ENCODE assay signal across 8 mouse cellular contexts in the genomic region with DNA sequence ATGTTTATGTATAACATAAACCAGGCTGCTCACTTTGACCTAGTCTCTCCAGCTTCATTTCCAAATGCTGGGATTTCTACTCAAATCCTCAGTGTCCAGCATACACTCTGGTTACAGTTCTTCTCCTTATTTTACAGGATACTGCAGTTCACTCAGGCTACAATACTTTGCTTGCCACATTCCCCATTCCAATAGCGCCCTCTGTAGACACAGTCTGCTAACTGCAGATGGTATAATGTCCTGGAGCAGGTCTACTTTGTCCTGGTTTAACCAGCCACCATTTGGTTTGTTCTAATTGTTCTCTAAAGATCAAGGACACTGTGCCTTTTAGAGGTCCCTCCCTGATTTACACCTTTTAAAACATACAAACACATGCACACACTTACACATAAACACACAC. TPM values are rescaled to one million over a fixed set of nuclear protein-coding genes. Genes with fewer than 3 reads are reported as not detected.
A peak's percentile ranks its signal among the peaks of the same experiment; 100 is the strongest.
DNase-seq lines count a peak whose midpoint lies in the region; ATAC-seq and TF ChIP-seq lines count a peak whose summit lies in the region.

No protein-coding gene starts in this region.

- no peak for TF ChIP-seq POLR2A in heart, adult 2 months (IDR thresholded peaks at IDR 0.05; ENCODE audit: insufficient read depth, low read depth, low read length)

- no peaks in the 10 kb centered on the region for H3K4me1 ChIP-seq in heart, adult 2 months (ENCODE audit: control insufficient read depth, insufficient read depth, low read length)
- no peaks in the 10 kb centered on the region for H3K4me1 ChIP-seq in midbrain, embryonic 14.5 days (ENCODE audit: control insufficient read depth, insufficient read depth, low read length)
- no peaks in the 10 kb centered on the region for H3K4me1 ChIP-seq in midbrain, embryonic 11.5 days (ENCODE audit: control insufficient read depth, insufficient read depth, low read length)

- H3K36me3 ChIP-seq in heart, adult 2 months (ENCODE audit: control insufficient read depth, insufficient read depth, low read length) = no peaks in the 10 kb centered on the region
- no peaks in the 10 kb centered on the region for H3K36me3 ChIP-seq in midbrain, embryonic 14.5 days (ENCODE audit: control insufficient read depth, insufficient read depth, low read length)
- no peaks in the 10 kb centered on the region for H3K36me3 ChIP-seq in midbrain, embryonic 11.5 days (ENCODE audit: control insufficient read depth, insufficient read depth, low read length)

- no peak for TF ChIP-seq EP300 in heart, adult 2 months (IDR thresholded peaks at IDR 0.05; ENCODE audit: insufficient read depth, low read depth, low read length)

- no peak overlapping the region for H3K27ac ChIP-seq in heart, adult 2 months
- no peak overlapping the region for H3K27ac ChIP-seq in midbrain, embryonic 14.5 days (replicated peaks; ENCODE audit: low read depth, low read length)
- H3K27ac ChIP-seq in midbrain, embryonic 11.5 days (ENCODE audit: low read depth, low read length) = no peak overlapping the region

- WGBS in heart, adult 2 months = 0% methylated on average over 1 of the region's 1 CpGs
- 3% methylated on average over 1 of the region's 1 CpGs for WGBS in midbrain, embryonic 14.5 days
- 0% methylated on average over 1 of the region's 1 CpGs for WGBS in midbrain, embryonic 11.5 days

- no peak overlapping the region for H3K9ac ChIP-seq in heart, adult 2 months (ENCODE audit: low read depth, low read length)
- H3K9ac ChIP-seq in midbrain, embryonic 14.5 days (replicated peaks; ENCODE audit: low read length) = no peak overlapping the region
- H3K9ac ChIP-seq in midbrain, embryonic 11.5 days (ENCODE audit: low read length) = no peak overlapping the region

- H3K9me3 ChIP-seq in midbrain, embryonic 14.5 days (ENCODE audit: control insufficient read depth, low read length) = no peaks in the 10 kb centered on the region
- no peaks in the 10 kb centered on the region for H3K9me3 ChIP-seq in midbrain, embryonic 11.5 days (ENCODE audit: control insufficient read depth, low read length)

- no peak for ATAC-seq in midbrain, embryonic 14.5 days (ENCODE audit: low FRiP score, low TSS enrichment)
- ATAC-seq in midbrain, embryonic 11.5 days (ENCODE audit: low FRiP score) = no peak
- no peak; the same call in 1 of the 2 replicates for ATAC-seq in granulocyte monocyte progenitor cell, adult 5-6 weeks (replicated peaks; ENCODE audit: poor library complexity, severe bottlenecking)

- peak; percentile 43 for TF ChIP-seq CTCF in heart, adult 2 months (IDR thresholded peaks at IDR 0.05)

- H3K4me3 ChIP-seq in heart, adult 2 months = no peak overlapping the region
- H3K4me3 ChIP-seq in midbrain, embryonic 14.5 days (replicated peaks; ENCODE audit: low read depth, low read length) = no peak overlapping the region
- no peak overlapping the region for H3K4me3 ChIP-seq in midbrain, embryonic 11.5 days (ENCODE audit: low read depth, low read length)

- intact Hi-C loops in heart, adult 2 months (cut with DNase I) = no loop called here
- intact Hi-C loops in left cerebral cortex, postnatal 25 days (cut with DNase I) = no loop called here

- DNase-seq in heart, adult 2 months = no peak
- no peak for DNase-seq in heart, adult 9 months (ENCODE audit: low spot score in 2 of 2)
- DNase-seq in midbrain, embryonic 14.5 days = peak; percentile 36
- DNase-seq in midbrain, embryonic 11.5 days (ENCODE audit: low spot score, missing footprints) = no peak
- peak; percentile 63 for DNase-seq in adrenal gland, postnatal 10 days
- peak; percentile 3 to 14 for DNase-seq in left cerebral cortex, postnatal 25 days (ENCODE audit: low spot score in 2 of 2)
- DNase-seq in thymus, postnatal 36 days = peak; percentile 57 to 63

- H3K4me2 ChIP-seq in midbrain, embryonic 14.5 days (ENCODE audit: low read length) = no peak overlapping the region
- H3K4me2 ChIP-seq in midbrain, embryonic 11.5 days = no peak overlapping the region

- H3K79me2 ChIP-seq in heart, adult 2 months (replicated peaks; ENCODE audit: control insufficient read depth, insufficient read depth, low read length) = no peaks in the 10 kb centered on the region

- no peaks in the 10 kb centered on the region for H3K27me3 ChIP-seq in heart, adult 2 months (ENCODE audit: control insufficient read depth, insufficient read depth, low read length)
- H3K27me3 ChIP-seq in midbrain, embryonic 14.5 days (ENCODE audit: control insufficient read depth, insufficient read depth, low read length) = no peaks in the 10 kb centered on the region
- H3K27me3 ChIP-seq in midbrain, embryonic 11.5 days (ENCODE audit: control insufficient read depth, insufficient read depth, low read length) = no peaks in the 10 kb centered on the region

RNA-seq across cellular contexts. Expression of gene Dmbt1, which starts 44.1 kb away (rescaled TPM):
- total RNA-seq in heart, adult 2 months (2021) = not detected
- polyA plus RNA-seq in heart, adult 2 months (2012; rRNA removed) = 0.03 and 0.04 TPM in 2 replicates
- not detected in 2 replicates for polyA plus RNA-seq in midbrain, embryonic 14.5 days (2014; fragmentation: Nextera tagmentation; extraction: Ambion mirVana)
- not detected in 2 replicates for polyA plus RNA-seq in midbrain, embryonic 11.5 days (2014; fragmentation: Nextera tagmentation; extraction: Ambion mirVana)
- total RNA-seq in adrenal gland, postnatal 10 days (2021) = under 1 TPM; 0.06 to 0.15 TPM
- total RNA-seq in left cerebral cortex, postnatal 25 days (2021) = not detected
- not detected in 2 replicates for total RNA-seq in granulocyte monocyte progenitor cell, adult 5-6 weeks (2014; fragmentation: Nextera tagmentation)
- not detected in 2 replicates for total RNA-seq in granulocyte monocyte progenitor cell, adult 5-6 weeks (2017)

Comparison
In these comparisons a context has a peak if more than half of its experiments do, and no peak if none do; other contexts are left out.
1. DNase-seq: peak in midbrain, embryonic 14.5 days (single experiment), adrenal gland, postnatal 10 days (single experiment), left cerebral cortex, postnatal 25 days (2 of 2) and thymus, postnatal 36 days (2 of 2); none in heart, adult 2 months (0 of 2), heart, adult 9 months (0 of 2) and midbrain, embryonic 11.5 days (single experiment).